Comparison of ENCODE assay signal across 12 mouse cellular contexts in the genomic region with DNA sequence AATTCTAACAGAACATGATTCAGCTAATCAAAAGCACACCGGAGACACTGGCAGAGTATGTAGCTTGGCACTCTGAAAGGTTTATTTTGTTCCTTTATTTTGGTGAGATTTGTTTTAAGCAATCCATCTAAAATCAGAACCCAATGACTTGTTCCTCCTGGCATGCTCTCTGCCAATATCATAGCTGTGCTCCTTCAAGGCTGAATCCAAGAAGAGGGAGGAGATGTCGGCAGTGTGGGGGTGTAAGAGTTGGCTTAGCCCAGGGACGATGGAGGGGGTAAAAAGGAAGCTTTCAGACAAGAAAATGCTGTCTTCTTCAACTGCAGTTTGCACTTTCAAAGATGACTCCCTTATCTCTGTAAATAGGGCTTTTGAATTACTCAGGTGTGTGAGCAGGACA.
DNase-seq lines count a peak whose midpoint lies in the region; ATAC-seq and TF ChIP-seq lines count a peak whose summit lies in the region.
"Had no signal": no experiment of that assay in that cellular context is flagged by ENCODE, and none has a peak within 500 bp of the region (broad histone marks: within the 10 kb centered on the region; RNA-seq: fewer than 3 reads in every experiment).

No protein-coding gene starts in this region.

- H3K27ac ChIP-seq in hindbrain, embryonic 15.5 days (replicated peaks): 0 out of 2 replicates have a peak overlapping the region, but pooled peaks have one; percentile 42
- H3K27ac ChIP-seq in hindbrain, embryonic 11.5 days (ENCODE audit: low read depth, low read length): no peak overlapping the region
- H3K27ac ChIP-seq in kidney, adult 2 months (ENCODE audit: insufficient read depth, low read depth, low read length): no peak overlapping the region
- H3K27ac ChIP-seq: stomach, postnatal 0 days had no signal

- H3K4me3 ChIP-seq in hindbrain, embryonic 15.5 days: no peak overlapping the region
- no peak overlapping the region for H3K4me3 ChIP-seq in hindbrain, embryonic 11.5 days (ENCODE audit: low read depth, low read length)
- H3K4me3 ChIP-seq in kidney, adult 2 months (ENCODE audit: insufficient read depth, low read depth, low read length): no peak overlapping the region

- H3K27me3 ChIP-seq in hindbrain, embryonic 15.5 days: no peaks in the 10 kb centered on the region
- no peaks in the 10 kb centered on the region for H3K27me3 ChIP-seq in hindbrain, embryonic 11.5 days (ENCODE audit: control insufficient read depth, insufficient read depth, low read length)
- no peaks in the 10 kb centered on the region; the same call in 1 of the 2 replicates for H3K27me3 ChIP-seq in kidney, adult 2 months (replicated peaks; ENCODE audit: control insufficient read depth, insufficient read depth, low read length)

- 57% methylated on average over 3 of the region's 3 CpGs for WGBS in hindbrain, embryonic 15.5 days
- WGBS in hindbrain, embryonic 11.5 days: 75% methylated on average over 3 of the region's 3 CpGs
- WGBS in kidney, adult 2 months: 72% methylated on average over 3 of the region's 3 CpGs

- H3K9ac ChIP-seq in hindbrain, embryonic 15.5 days: no peak overlapping the region
- no peak overlapping the region for H3K9ac ChIP-seq in hindbrain, embryonic 11.5 days (ENCODE audit: low read depth, low read length)

- H3K4me2 ChIP-seq in hindbrain, embryonic 15.5 days: no peak overlapping the region
- H3K4me2 ChIP-seq in hindbrain, embryonic 11.5 days (replicated peaks; ENCODE audit: low read depth, low read length): no peak overlapping the region
- H3K4me2 ChIP-seq: liver, embryonic 11.5 days had no signal

- TF ChIP-seq POLR2A in kidney, adult 2 months (IDR thresholded peaks at IDR 0.05; ENCODE audit: low read depth, low read length): no peak

- 0 out of 2 replicates have a peak, but pooled peaks have one; percentile 19 for ATAC-seq in hindbrain, embryonic 15.5 days (ENCODE audit: low FRiP score, low read depth)
- ATAC-seq in hindbrain, embryonic 11.5 days (ENCODE audit: low FRiP score): no peak
- no peak for ATAC-seq in CD4-positive, CD25-positive, alpha-beta regulatory T cell, adult 4 months

- no peaks in the 10 kb centered on the region for H3K9me3 ChIP-seq in hindbrain, embryonic 15.5 days
- no peaks in the 10 kb centered on the region for H3K9me3 ChIP-seq in hindbrain, embryonic 11.5 days (ENCODE audit: control insufficient read depth, low read length)

- no peak for DNase-seq in hindbrain, embryonic 11.5 days (ENCODE audit: low spot score)
- DNase-seq in right cerebral cortex, adult 18-20 months: peak; percentile 54
- no peak for DNase-seq in right cerebral cortex, postnatal 4 days
- DNase-seq in layer of hippocampus, adult 8-10 months (ENCODE audit: low spot score in 2 of 2): peak; percentile 14 to 21
- no peak for DNase-seq in heart, adult 9 months (ENCODE audit: low spot score in 2 of 2)
- no peak for DNase-seq in kidney, adult 2 months
- DNase-seq: kidney, postnatal 4 days; lung, postnatal 14 days had no signal

- no peaks in the 10 kb centered on the region for H3K36me3 ChIP-seq in hindbrain, embryonic 15.5 days
- no peaks in the 10 kb centered on the region for H3K36me3 ChIP-seq in hindbrain, embryonic 11.5 days (ENCODE audit: control insufficient read depth, insufficient read depth, low read length)
- H3K36me3 ChIP-seq in kidney, adult 2 months (ENCODE audit: control insufficient read depth, insufficient read depth, low read length): no peaks in the 10 kb centered on the region

- H3K4me1 ChIP-seq in hindbrain, embryonic 15.5 days (replicated peaks): peaks cover 8% of the 10 kb centered on the region; the same call in 1 of the 2 replicates
- no peaks in the 10 kb centered on the region for H3K4me1 ChIP-seq in hindbrain, embryonic 11.5 days (replicated peaks; ENCODE audit: control insufficient read depth, insufficient read depth, low read length)
- no peaks in the 10 kb centered on the region for H3K4me1 ChIP-seq in kidney, adult 2 months (ENCODE audit: control insufficient read depth, insufficient read depth, low read length)

- no peak for TF ChIP-seq CTCF in kidney, adult 2 months (conservative IDR thresholded peaks at IDR 0.05; ENCODE audit: insufficient read depth, insufficient read length, low read depth, low read length)

Comparison
In these comparisons a context has a peak if more than half of its experiments do, and no peak if none do; other contexts are left out.
1. DNase-seq: peak in right cerebral cortex, adult 18-20 months (single experiment) and layer of hippocampus, adult 8-10 months (2 of 2); none in hindbrain, embryonic 11.5 days (single experiment), right cerebral cortex, postnatal 4 days (single experiment), heart, adult 9 months (0 of 2) and kidney, adult 2 months (single experiment).